Mouse (Mus musculus) embryonic fibroblast, embryonic 13.5 days (primary cell): ENCODE results near the gene Xrcc4.
A peak's percentile ranks its signal among the peaks of the same experiment; 100 is the strongest.

ENCODE experiments used
- CTCF ChIP-seq: IDR thresholded peaks from 2 replicates; pipeline ENCODE4 v1.5.1; 2011; ENCODE audit warnings: mild to moderate bottlenecking, control low read depth, low read length, moderate library complexity, borderline replicate concordance; ENCODE audit not compliant: insufficient read depth
- POLR2A ChIP-seq: IDR thresholded peaks from 2 replicates; pipeline ENCODE4 v1.6.1; 2011; ENCODE audit warnings: low read depth, mild to moderate bottlenecking, control low read depth, low read length, moderate library complexity

DNA sequence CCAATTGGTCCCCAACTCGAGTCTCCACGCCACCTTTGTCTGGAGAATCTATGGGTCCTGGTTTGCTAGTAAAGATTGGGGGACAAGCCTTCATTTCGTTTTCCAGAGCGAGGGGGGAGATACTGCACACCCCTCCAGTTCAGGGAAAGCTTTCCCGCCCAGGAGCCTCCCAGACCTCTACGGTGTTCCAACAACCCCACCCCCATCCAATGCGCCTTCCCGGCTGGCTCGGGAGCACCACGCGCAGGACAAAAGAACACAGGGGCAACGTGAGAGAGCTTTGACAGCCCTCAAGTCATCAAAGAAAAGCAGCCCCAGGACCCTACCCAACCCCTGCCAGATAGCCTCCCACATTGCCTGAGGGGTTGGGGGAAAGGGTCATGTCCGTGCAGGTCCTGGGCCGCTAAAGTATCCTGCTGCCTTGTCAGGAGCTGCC is 348.3 kb downstream of the Xrcc4 start:
- TF ChIP-seq POLR2A = peak; percentile 35
- TF ChIP-seq CTCF = no peak
